Mouse (Mus musculus): ENCODE data around the gene Pelo.

Pelo gene

DNA sequence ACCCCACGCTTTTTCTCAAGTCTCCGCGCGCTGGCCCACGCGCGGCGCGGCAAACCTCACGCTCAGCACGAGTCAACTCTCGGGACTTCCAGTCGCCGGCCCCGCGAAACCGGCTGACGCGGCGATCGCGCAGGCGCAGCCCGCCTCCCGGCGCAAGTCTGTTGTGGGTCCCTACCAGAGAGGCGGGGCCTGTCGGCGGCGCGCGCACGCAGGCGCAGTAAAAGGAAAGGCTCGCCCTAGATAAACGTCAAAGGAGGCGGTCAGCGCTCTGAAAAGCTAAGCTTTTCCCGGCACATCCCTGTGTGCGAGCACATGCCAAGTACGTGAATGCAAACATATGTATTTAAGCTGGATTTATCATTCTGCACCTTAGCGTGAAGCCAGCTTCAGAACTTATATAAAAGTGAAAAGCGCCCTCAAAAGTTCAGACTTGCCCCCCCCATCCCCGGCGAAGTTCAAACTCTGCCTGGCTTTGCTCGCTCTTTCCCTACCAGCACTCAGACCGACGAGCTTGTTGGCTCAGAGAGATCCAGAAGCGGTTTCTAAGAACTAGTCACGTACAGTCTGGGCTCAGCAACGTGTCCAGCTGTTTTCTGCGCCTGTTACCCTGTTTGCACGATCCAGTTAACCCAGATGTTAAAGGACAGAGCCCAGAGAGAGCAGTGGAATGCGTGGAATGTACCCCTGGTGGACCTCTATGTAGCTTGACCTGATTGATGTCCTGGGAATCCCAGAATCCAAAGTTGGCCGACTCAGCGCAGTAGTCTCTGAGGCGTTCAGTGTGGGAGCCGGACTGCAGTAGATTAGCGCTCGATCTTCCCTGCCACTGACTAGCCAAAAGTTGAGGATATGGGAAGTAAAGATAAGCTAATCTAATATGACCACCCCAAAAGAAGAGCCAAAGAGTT, at the start of gene Pelo:
Pelo (minus strand) TSS at position 118 of the 908 bp plus-strand sequence.
- peak; percentile 96 to 98 for DNase-seq

DNA sequence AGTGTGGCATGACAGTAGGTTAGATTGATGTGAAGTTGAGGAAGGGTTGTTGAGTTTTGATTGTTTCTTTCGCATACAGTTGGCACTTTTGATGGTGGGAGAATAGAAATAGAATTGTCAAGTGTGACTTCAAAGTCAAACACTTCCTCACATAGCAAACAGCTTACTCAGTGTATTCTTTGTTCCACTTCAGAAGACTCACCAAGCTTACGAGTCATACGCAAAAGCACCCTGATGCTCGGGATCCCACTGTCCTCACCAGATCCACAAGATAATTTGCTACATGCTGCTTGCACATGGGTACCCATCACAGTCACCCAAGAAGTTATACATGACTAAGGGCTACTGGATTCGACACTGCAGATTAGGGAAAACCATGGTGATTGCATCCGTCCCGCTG, 48.5 kb upstream of the Pelo start:
- DNase-seq, result no peak

DNA sequence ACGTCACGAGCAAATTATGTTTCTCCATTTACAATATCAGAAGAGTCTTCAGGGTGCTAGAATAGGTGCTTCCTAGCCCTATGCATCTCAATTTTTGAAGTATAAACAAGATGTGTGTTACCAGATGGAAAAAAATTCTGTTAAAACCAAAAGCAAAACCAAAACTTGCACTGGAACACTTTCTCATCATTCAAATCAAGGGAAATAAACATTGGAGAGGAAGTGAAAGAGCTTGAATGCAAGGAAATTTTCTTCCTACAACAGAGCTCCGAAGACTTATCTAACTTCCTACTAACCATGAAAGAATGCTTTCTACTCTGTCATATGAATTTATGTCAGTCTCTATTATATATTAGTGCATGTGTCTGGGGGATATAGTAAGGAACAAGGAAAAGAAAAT, 46.8 kb upstream of the Pelo start:
- DNase-seq, result no peak

DNA sequence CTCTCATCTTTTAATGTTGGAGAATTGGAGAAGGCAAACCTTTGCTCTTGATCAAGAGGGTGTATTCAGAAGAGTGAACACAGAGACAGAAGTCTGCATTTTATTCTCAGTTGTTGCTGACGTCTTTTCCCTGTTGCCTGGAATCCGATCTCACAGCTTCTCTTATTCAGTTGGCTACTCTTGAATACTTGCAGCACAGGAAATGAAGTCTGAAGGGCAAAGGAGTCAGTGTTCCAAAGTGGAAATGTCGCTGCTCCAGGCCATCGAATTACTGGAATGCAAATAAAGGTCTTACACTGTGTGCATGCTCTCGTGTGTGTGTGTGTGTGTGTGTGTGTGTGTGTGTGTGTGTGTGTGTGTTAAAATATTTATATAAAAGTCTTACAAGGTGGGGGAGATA, 42.4 kb upstream of the Pelo start:
- peak; percentile 51 to 78 for DNase-seq

DNA sequence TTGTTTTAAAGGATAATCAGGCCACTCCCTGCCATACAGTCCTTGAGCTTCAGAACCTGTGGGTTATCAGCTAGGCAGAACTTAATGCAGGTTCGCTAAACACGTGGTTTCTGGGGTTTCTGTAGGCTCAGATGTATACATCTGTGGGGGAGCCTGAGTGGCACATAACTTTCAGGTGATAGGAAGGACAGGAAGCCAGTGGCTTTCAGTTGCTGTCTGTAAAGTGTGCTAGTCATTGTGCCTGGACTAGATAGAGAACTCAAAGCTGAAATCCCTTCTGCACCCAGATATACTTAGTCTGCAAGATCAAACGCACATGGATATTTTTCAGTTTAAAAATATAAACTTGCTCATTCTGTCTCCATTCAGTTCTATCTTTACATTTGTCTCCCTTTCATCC, 41.4 kb upstream of the Pelo start:
- no peak for DNase-seq

DNA sequence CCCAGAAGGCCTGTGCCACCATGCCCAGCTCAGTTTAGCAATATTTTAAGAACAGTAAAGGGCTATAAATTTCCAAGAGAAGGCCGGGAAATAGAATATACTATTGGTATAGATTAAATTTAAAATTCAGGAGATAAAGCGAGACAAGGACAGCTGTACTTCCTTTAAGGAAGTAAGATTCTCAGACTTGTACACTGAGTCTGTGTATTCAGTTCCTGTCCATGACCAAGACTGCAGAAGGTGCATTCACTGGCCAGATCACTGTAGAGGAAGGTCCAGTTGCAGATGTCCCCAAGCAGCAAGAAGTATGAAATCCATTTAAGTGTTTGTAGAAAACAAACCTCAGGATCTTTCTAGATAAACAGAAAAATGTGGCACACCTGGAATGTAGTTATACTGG, 40.0 kb upstream of the Pelo start:
- no peak for DNase-seq

DNA sequence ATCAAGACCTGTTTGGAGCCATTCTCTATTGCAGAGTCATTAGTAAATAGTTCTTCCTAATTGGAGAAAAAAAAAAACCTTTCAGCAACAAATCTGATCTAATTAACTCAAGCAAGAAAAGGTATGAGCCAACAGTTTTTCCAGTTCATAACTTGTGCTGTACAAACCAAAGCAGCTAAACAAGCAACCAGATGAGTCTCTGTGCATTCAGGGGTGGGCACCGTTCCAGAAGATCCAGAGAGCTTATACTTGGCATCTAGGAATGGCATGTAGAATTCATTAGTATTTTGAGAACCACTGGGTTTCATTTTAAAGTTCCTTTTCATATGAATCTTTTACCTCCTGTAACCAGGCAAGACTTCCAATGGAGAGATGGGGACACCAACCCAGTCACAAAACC, 37.8 kb upstream of the Pelo start:
- DNase-seq, result peak in 1 of 2 experiments; percentile 51

DNA sequence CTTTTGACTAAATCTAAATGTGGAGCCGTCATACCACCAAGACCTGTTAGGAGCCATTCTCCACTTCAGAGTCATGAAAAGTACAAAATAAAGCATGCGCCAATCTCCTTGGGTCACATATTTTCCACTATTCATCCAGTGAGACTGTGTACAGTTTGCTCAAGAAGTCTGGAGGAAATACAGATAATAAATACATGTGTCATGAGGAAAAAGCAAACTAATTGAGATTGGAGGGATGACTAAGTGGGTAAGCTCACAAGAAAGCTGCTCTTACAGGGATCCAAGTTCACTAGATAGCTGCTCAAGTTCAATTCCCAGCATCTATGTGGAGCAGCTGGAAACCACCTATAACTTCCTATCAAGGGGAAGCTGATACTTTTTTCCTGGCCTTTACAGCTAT, 36.5 kb upstream of the Pelo start:
- DNase-seq, result no peak

DNA sequence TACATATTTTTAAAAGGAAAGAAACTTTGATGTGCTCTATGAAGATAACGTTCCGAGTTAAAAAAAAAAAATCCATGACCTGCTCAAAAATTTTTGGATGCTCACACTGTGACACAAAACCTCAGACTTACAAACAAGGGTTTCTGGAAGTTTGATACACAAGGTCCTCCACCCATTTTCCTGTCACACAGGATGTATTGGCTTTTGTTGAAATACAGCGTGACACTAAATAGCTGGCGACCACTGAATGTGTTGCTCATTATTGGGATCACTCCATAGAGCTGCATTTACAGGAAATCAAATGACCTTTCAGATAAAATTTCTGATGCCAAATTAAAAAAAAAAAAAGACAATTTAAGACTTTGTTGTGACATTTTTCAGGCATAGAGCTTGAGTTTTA, 35.1 kb upstream of the Pelo start:
- DNase-seq, result no peak

DNA sequence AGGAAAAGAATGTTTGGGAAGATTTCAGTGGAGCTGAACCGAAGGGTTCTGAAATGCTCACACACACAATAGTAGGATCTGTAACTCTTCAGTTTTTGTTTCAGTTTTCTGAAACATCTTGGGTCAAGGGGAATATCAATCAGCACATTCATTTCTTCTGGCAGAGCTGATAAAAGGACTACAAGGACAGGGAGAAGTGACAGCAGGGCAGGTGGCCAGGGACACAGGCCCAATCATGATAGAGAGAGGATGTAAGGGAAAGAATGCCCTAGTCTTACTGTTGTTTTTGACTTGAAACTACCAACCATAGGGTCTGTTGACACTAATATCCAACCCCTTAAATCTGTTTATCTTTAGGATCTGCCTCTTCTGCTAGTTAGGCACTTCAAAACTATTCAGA, 34.5 kb upstream of the Pelo start:
- no peak for DNase-seq

DNA sequence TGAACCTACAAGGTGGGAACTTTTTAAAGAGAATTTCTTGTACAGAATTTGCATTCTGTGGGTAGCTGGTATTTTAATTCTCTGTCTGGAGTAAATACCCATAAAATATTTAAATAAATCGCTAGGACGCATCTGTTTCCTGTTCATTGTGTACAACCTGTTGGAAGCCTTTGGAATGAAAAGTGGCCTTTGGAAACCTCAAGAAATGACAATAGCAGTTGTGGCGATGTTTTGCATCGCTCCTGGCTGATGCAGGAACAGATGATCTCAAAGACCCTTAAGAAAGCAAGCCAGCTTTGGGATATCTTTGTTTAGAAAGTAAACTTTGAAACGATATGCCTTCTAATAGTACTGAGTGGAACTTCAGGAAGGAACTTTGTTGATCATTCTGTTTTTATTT, 28.8 kb upstream of the Pelo start:
- DNase-seq, result no peak

DNA sequence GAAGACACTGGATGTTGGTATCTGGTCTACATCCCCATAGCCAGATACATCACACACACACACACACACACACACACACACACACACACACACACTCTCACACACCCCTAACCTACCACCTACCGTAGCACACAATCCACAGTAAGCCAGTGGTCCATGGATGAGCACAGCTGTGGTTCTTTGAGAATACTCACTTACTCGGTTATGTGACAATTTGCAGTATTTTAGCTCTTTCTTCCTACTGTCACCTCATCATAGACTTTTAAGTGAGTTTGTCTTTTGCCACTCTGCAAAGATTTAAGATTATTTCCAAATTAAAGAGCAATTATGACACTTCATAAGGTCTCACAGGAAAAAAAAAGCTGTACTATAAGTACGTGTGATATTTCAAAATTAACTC, 28.2 kb upstream of the Pelo start:
- DNase-seq, result no peak

DNA sequence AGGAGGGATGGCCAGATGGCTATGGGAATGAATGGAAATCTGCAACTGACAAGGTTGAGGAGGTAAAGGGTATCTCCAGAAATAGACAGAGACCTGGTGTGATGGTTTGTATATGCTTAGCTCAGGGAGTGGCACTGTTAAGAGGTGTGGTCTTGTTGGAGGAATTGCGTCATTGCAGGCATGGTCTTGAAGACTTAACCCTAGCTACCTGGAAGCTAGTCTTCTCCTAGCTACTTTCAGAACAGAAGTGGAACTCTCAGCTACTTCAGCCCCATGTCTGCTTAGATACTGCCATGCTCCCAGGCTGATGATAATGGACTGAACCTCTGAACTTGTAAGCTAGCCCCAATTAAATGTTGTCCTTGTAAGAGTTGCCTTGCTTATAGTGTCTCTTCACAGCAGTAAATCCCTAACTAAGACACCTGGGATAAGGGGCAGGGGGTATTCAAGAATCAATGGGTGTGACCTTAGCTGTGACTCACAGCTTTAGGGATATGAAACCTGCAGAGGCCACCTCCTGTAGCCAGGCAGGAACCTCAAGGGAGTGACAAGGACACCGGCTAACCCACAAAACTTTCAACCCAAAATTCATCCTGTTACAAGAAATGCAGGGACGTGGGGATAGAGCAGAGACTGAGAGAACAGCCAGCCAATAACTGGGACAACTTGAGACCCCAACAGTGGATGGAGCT, 27.1 kb upstream of the Pelo start:
- no peak for DNase-seq

DNA sequence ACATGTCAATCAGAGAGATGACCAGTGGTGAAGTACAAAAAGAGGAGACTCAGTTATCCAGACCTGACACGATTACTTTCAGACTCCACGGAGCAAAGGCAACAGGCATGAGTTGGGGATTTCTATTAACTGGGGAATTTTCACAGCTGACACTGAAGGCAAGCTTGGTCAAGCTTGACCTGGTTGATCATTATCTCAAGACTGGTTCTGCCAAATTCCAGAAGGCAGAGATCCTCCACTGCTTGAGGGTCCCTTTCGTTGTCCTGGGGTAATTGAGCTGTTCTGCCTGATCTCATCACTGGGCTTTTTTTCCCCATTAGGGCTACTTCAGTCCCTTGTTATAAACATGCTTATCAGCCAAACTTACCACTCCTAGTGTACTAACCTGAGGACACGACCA, 19.6 kb upstream of the Pelo start:
- DNase-seq, result peak; percentile 64 to 65

DNA sequence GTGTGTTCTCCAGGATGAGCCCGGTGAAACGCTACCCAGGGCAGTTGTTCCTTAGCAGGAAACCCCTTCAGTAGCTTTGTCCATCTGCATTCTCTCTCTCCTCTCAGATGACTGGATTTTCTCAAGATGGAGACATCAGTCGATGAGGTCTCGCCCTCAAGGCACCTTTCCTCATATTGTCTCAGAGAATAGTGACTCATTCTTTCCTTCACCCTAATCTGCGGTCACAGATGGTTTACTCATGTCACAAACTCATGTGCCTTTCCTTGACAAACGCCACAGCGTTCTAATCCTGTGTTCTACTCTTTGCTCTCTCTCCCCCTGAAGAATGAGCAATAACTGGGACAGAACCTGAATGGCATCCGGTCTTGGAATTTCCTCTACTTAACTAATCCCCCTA, 17.4 kb upstream of the Pelo start:
- DNase-seq, result no peak

DNA sequence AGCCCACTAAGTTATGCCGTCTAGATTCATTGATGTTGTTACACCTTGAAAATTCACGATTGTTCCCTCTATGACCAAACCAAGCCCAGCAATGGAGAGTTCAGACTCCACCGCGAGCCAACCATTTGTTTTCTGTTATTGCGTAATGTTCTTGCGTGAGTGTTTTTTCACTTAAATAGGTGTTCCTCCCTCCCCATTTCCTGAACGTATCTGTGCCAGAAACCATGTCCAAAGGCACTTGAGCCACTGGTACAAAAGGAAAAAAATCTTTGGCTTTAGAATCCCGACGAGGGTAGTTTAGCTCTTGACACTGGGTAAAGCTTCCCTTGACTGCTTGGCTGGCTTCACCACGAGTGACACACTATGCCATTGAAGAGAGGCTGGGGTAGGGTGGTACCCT, 16.2 kb upstream of the Pelo start:
- DNase-seq, result no peak

DNA sequence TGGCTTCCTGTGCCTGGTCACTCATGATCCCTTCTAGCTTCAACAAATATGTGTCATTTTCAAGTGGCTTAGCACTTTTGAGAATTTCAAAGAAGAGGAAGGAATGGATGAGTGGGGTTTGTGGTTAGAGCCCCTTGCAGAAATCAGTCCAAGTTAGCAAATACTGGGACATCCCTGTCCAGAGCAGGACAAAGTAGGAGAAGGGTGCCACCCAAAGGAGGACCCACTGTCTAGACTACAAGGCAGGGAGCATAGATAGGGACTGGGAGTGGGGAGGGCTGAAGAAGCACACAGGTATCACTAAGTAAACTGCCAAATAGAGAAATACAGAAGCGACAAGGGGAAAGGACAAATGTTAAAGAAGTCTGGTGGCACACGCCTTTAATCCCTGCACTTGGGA, 12.8 kb upstream of the Pelo start:
- DNase-seq, result no peak

DNA sequence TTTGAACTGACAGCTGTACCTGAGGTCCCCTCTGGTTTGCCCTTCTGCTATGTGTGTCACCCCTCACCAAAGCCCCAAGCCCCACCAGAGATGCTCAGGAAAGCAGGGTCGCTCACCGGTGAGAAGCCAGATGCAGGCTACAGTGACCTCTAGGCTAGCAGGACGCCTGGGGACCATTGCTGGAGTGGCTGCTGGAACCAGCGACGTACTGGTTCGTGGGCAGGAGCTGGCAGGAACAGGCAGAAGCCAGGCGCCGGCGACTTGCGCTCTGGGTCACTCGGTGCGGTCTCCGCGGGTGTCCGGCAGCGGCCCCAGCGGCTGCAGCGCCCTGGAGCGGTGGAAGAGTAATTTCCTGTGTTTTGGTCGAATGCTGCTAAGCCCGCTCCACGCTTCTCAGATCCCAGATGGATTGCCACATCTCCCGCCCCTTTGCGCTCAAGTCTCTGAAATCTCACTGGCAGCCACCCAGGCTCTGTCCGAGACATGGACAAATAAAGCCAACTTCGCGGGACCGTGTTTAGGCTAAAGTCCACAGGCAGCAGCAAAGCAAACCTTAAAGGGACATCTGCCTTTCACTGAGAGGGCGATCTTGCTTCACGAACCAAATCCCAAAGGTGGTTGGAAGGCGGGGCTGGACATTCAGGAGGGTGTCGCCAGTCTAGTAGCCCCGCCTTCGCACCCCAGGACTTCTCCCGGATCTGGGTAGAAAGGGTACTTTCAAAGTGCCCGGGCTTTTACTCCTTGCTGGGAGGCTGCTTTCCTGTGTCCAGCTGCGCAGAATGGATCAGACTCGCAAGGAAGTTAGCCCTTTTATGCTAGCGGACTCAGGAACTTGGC, 11.6 kb upstream of the Pelo start, which contains the start of the genes Gm49395 and Itga1:
Gm49395 (minus strand) TSS at position 567 of the 837 bp plus-strand sequence.
Itga1 (minus strand) TSS at position 610 of the 837 bp plus-strand sequence.
- DNase-seq, result peak; percentile 96

DNA sequence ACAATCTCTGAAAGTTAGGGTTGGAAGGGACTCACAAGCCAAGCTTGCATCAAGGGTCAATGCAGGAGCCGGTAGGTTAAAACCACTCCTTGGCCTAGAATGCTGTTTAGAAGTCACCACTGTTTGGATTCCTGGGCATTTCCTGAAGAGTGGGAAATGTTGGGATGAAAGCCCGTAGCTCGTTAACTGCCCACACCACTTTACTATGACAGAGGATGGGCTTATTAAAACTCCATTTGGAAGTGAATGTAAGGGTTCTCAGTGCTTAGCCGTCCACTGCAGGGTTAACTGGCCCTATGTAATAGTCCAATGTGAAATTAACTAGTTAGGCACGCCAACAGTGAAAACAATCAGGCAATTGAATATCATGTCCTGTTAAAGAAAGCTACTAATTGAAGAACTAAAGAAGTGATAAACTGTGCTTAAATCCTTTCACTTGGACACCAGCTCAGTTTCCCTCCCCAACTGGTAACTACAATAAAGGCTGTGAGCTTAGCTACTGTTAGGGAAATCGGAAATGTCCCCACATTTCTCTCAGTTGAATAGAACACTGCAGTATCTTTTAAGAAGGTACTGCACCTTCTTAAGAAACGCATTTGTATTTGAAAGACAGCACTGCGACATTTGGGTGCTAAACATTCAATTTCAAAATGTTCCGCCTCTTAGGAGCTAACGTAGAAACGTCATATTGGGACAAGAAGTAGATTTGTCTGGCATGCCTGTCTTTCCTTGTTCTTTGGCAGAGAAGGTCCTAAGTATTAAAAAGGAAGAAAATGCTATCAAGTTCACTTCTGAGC, 10.6 kb upstream of the Pelo start:
- no peak for DNase-seq

DNA sequence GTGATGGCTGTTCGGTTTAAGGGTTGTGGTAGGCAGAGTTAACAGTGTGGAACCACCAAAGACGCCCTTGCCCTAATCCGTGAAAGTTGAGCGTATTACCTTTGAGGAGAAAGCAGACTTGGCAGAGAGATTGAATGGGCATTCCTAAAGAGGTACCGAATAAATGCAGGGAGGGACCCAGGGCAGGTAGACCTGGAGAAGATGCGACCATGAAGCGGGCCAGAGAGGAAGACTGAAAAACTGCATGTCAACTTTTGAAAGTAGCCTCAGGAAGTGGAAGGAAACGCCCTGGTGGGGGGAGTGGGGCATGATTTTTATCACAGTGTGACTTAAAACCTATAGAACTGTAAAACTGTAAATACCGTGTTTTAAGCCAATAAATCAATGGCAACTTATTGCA, 9.4 kb upstream of the Pelo start:
- no peak for DNase-seq

DNA sequence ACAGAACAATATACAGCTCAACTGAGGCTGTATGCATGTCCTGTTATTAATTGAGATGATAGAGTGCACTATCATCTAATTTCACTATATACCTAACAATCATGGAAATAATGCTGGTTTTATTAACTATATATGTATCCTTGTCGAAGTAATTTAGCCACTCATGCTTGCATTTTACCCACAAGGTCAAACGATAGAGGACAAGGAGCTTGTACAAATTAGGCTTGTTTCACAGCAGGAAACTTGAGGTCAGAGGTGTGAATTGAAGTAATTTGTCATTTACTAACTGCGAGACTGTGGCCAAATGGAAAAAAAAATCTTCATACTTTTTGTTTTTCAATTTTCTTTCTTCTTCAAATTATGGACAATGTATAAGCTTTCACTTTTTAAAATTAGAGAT, 8.2 kb upstream of the Pelo start:
- no peak for DNase-seq

DNA sequence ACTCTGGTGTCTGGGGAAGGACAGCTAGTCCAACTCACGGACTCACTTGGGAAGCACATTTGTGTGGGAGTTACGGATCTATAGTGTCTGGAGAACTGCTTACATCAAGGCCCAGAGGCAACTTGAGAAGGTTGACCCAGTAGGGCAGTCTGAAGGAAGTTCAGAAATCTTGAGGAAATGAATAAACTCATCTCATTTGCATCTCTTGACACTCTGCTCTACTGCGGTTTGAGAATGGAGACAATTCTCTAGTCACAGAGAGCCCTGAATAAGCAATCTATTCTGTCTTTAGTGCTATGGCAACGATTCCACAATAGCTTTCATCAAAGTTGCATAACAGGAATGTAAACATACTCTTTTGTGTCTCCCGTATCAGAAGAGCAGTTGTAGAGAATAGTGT, 7.0 kb upstream of the Pelo start:
- no peak for DNase-seq

Measured in kidney, postnatal 25 days (tissue).